Mouse (Mus musculus) stomach, embryonic 16.5 days (tissue): ENCODE data around the gene Ifnar2. TPM values are rescaled to one million over a fixed set of nuclear protein-coding genes. Genes with fewer than 3 reads are reported as not detected.

Source experiments
- ATAC-seq: fragments of 200-750 bp; cut with Nextera tagmentation; 2 replicates; pipeline ENCODE4 v1.8.0; 2017; ENCODE audit warnings: moderate number of reproducible peaks, moderate TSS enrichment; ENCODE audit not compliant: insufficient read depth, low FRiP score
- H3K27ac ChIP-seq: fragments of 300-500 bp; sonication (generic); 2 replicates; pipeline ENCODE4 v1.5.1; 2014; ENCODE audit warnings: low read length
- H3K27me3 ChIP-seq: fragments of 300-500 bp; sonication (generic); 2 replicates; pipeline ENCODE4 v1.6.1; 2014; ENCODE audit warnings: low read length, control low read depth, mixed read lengths; ENCODE audit not compliant: control insufficient read depth, insufficient read depth
- H3K36me3 ChIP-seq: fragments of 300-500 bp; sonication (generic); 2 replicates; pipeline ENCODE4 v1.6.1; 2014; ENCODE audit warnings: low read length; ENCODE audit not compliant: control insufficient read depth, insufficient read depth
- H3K4me1 ChIP-seq: fragments of 300-500 bp; sonication (generic); 2 replicates; pipeline ENCODE4 v1.6.1; 2014; ENCODE audit warnings: low read length, control low read depth, mixed read lengths; ENCODE audit not compliant: control insufficient read depth, insufficient read depth
- H3K4me2 ChIP-seq: fragments of 300-500 bp; sonication (generic); 2 replicates; pipeline ENCODE4 v1.6.1; 2014; ENCODE audit warnings: low read depth, low read length, mixed read lengths
- H3K4me3 ChIP-seq: fragments of 300-500 bp; sonication (generic); replicated peaks from 2 replicates; pipeline ENCODE4 v1.5.1; 2014; ENCODE audit warnings: mild to moderate bottlenecking, low read length
- H3K9ac ChIP-seq: fragments of 300-500 bp; sonication (generic); 2 replicates; pipeline ENCODE4 v1.6.1; 2014; ENCODE audit warnings: low read length
- H3K9me3 ChIP-seq: fragments of 300-500 bp; sonication (generic); replicated peaks from 2 replicates; pipeline ENCODE4 v1.6.1; 2016; ENCODE audit warnings: low read length, control low read depth; ENCODE audit not compliant: control insufficient read depth
- WGBS: fragments of 180-500 bp; shearing (Covaris S2); extraction: QIAGEN DNeasy Blood & Tissue Kit; methylation state at CpG from one replicate; pipeline ENCODE4 v1.1.7; 2014; 5-methylcytosine and 5-hydroxymethylcytosine counted together
- polyA plus RNA-seq: library from polyadenylated mRNA; unstranded; fragments of >200 nt; fragmentation: Nextera tagmentation; extraction: Ambion mirVana; gene quantifications from 2 replicates; pipeline ENCODE4 v1.2.1, GENCODE M21; 2015

Gene Ifnar2
- polyA plus RNA-seq, 1 experiment from 2014 or later = 51.3 TPM

DNA sequence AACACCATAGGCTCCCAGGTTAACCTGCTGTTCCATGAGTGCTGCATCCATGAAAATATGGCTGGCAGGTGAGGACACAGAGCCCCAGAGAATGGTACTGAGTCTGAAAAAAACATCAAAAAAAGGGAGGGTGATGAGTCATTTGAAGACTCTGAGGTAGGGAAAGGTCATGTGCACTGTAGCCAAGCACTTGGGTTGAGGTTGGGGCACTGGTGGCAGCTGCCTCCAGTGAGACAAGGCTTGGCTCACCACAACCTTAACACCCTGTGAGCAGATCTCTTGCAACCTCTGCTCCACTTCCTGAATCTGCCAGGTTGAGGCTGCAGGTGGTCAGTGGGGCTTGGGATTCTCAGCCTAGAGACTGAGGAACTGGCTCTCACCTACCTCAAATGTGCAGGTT is 6.0 kb upstream of the Ifnar2 start:
- no peaks in the 10 kb centered on the region for H3K36me3 ChIP-seq
- no peak overlapping the region for H3K4me2 ChIP-seq
- ATAC-seq = no peak
- no peak overlapping the region for H3K4me3 ChIP-seq
- no peak overlapping the region for H3K9ac ChIP-seq
- no peaks in the 10 kb centered on the region for H3K9me3 ChIP-seq
- no peaks in the 10 kb centered on the region for H3K27me3 ChIP-seq
- peak overlapping the region; percentile 26; the same call in 1 of the 2 replicates for H3K27ac ChIP-seq
- H3K4me1 ChIP-seq = peaks cover 22% of the 10 kb centered on the region

DNA sequence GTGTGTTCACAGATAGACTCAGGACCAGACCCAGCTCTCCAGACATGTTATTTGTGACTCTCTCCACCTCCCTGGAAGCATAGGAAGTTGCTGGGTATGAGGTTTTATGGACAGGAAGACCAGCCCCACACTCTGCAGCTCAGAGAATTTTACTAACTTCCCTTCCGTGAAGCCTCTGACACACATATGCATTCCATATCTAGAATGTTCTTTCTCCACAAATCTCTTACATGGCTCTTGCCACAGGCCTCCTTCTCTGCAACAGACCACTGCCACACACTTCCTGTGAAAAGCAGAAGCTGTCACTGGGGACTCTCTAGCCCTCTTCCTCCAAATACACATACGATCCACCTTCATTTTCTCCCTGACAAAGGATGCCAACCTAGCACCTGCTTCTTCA is 5.5 kb upstream of the Ifnar2 start:
- Histone ChIP-seq H3K4me2 (no peak overlapping the region), H3K9me3 (no peaks in the 10 kb centered on the region), H3K4me1 (peaks cover 21% of the 10 kb centered on the region), H3K27ac (peak overlapping the region; percentile 26; the same call in 1 of the 2 replicates), H3K36me3 (no peaks in the 10 kb centered on the region), H3K9ac (no peak overlapping the region), H3K4me3 (no peak overlapping the region), H3K27me3 (no peaks in the 10 kb centered on the region)
- WGBS = 77% methylated on average over 2 of the region's 2 CpGs
- ATAC-seq = no peak

DNA sequence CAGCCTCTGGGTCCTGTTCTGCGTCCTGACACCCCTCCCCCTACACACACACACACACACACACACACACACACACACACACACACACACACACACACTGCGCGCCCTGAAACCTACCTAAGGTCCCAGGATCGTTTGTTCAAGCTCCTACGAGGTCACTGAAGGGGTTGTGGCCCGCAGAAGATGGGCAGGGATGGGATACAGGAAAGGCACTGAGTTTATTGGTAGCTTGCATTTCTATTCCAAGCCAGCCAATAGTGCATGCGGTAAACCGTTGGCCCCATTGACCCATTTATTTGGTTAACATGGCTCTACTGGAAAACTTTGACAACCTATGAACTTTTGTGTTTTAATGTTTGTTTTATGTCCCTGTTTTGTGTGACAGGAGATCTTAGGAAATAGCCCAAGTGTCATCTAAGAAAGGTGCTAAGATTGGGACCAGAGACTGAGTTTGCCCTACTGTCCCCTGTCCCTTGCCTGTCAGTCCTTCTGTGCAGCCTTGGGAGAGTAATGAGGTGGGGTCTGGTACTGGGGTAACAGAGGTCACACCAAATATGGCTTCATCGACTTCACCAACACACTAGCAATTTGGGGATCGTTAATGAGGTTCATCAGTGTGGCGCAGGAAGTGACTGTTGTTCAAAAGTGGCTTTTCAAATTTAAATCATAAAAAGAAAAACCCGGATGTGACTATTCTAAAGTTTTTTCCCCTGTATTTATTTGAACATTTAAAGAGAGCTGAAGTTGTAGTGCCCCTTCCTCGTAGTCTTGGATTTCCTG is 1.1 kb downstream of the Ifnar2 start:
- no peaks in the 10 kb centered on the region for H3K36me3 ChIP-seq
- ATAC-seq = no peak
- WGBS = 32% methylated on average over 13 of the region's 13 CpGs

DNA sequence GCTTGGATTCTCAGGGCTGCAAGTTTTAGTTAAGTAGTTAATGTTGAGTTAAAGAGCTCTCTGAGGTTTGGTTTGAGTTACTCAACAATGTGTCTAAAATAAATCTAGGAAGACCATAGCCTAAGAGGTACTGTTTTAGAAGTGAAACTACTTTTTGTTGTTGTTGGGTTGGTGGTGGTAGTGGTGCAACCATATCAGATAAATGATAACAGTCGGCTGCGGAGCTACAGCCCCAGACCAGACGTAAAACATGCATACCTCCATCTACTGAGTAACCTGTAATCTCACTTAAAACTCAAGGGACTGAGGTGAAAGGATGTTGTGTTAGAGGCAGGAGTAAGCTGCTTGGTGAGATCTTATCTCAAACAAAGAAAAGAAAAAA is 1.7 kb downstream of the Ifnar2 start:
- Histone ChIP-seq H3K4me3 (peak overlapping the region; percentile 86), H3K27me3 (no peaks in the 10 kb centered on the region), H3K9me3 (no peaks in the 10 kb centered on the region), H3K4me1 (peaks cover 21% of the 10 kb centered on the region), H3K9ac (no peak overlapping the region), H3K36me3 (no peaks in the 10 kb centered on the region), H3K4me2 (peak overlapping the region; percentile 73), H3K27ac (no peak overlapping the region)
- ATAC-seq = no peak
- 75% methylated on average over 3 of the region's 3 CpGs for WGBS

More for the DNA sequence above, 1.1 kb downstream of the Ifnar2 start:
- Histone ChIP-seq H3K4me1 (peaks cover 16% of the 10 kb centered on the region), H3K27ac (peak overlapping the region; percentile 94), H3K4me3 (peak overlapping the region; percentile 86), H3K4me2 (peak overlapping the region; percentile 73), H3K9ac (peak overlapping the region; percentile 95), H3K9me3 (no peaks in the 10 kb centered on the region), H3K27me3 (no peaks in the 10 kb centered on the region)

DNA sequence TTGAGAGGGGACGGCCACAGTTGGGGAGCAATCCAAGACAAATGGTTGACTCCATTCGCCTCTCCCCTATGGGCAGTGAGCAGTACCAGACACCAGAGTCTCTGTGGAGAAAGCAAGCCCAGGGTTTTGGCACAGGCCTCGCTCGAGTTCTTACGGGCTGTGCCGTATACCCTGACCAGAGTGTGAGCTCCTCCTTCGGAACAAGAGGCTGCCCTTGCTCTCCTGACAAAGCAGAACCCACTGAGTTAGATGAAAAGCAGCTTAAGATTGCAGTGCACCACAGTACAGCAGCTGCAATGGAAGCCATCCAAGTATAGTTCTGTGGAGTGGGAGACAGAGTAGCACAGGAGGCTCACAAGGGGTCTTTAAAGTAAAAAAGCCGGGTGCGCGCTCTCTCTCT is 4.1 kb downstream of the Ifnar2 start:
- H3K27ac ChIP-seq = peak overlapping the region; percentile 30; the same call in 1 of the 2 replicates
- H3K4me2 ChIP-seq = no peak overlapping the region
- H3K4me3 ChIP-seq = no peak overlapping the region
- no peak for ATAC-seq
- H3K36me3 ChIP-seq = no peaks in the 10 kb centered on the region
- no peaks in the 10 kb centered on the region for H3K27me3 ChIP-seq
- H3K9ac ChIP-seq = no peak overlapping the region; the same call in 1 of the 2 replicates
- WGBS = 82% methylated on average over 10 of the region's 10 CpGs
- H3K4me1 ChIP-seq = peaks cover 22% of the 10 kb centered on the region
- no peaks in the 10 kb centered on the region for H3K9me3 ChIP-seq

DNA sequence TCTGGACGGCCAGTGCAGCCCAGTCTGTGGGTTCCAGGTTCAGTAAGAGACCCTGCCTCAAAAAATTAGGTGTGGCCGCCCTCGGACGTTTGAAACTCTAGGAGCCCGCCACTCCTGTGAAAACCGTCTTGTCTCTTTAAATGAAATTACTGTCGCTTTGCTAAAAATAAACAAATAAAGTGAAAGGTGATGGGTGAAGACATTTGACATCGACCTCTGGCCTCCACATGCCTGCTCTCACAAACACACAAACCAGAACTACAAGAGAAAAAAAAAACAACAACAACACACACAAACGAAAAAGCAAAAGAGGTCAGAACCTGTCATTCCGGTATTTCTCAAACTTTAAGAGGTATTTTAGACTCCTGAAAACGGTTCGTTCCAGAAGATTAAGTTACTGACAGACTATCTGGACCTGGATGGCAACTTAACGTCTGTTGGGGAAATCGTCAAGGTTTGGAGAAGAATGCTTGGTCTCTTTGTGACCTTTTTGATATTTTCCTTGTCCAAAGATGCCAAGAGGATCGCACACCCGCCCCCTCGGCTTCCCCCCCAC is 5.9 kb downstream of the Ifnar2 start:
- peaks cover 17% of the 10 kb centered on the region for H3K4me1 ChIP-seq
- no peak overlapping the region for H3K9ac ChIP-seq
- 46% methylated on average over 17 of the region's 17 CpGs for WGBS
- H3K27ac ChIP-seq = 0 out of 2 replicates have a peak overlapping the region, but pooled peaks have one; percentile 13
- ATAC-seq = no peak
- H3K36me3 ChIP-seq = no peaks in the 10 kb centered on the region
- no peaks in the 10 kb centered on the region for H3K27me3 ChIP-seq
- no peaks in the 10 kb centered on the region for H3K9me3 ChIP-seq
- H3K4me3 ChIP-seq = no peak overlapping the region
- 0 out of 2 replicates have a peak overlapping the region, but pooled peaks have one; percentile 11 for H3K4me2 ChIP-seq

DNA sequence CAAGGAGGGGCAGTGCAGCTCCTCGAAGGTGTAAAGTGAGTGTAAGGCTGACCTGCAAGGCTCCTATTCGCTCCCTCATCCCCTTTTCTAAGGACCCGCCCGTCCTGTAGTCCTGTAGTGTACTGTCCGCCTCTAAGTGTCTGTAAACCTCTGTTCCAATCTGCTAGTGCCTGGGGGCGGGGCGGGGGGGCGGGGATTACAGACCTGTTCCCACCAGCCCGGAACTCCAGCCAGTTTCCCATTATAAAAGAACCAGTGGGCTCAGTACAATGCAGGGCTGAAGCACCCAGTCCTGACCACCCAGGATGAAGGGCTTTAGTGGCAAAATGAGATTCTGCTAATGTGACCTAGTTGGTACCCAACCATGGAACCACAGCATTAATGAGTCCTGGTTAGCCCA is 6.4 kb downstream of the Ifnar2 start:
- Histone ChIP-seq H3K27ac (peak overlapping the region; percentile 62), H3K4me3 (no peak overlapping the region), H3K4me2 (0 out of 2 replicates have a peak overlapping the region, but pooled peaks have one; percentile 11), H3K36me3 (0 out of 2 replicates have a peak, but pooled peaks cover 2% of the 10 kb centered on the region), H3K4me1 (peaks cover 13% of the 10 kb centered on the region), H3K27me3 (no peaks in the 10 kb centered on the region), H3K9ac (peak overlapping the region; percentile 25; the same call in 1 of the 2 replicates), H3K9me3 (no peaks in the 10 kb centered on the region)
- peak; percentile 49; the same call in 1 of the 2 replicates for ATAC-seq
- WGBS = 28% methylated on average over 9 of the region's 9 CpGs

DNA sequence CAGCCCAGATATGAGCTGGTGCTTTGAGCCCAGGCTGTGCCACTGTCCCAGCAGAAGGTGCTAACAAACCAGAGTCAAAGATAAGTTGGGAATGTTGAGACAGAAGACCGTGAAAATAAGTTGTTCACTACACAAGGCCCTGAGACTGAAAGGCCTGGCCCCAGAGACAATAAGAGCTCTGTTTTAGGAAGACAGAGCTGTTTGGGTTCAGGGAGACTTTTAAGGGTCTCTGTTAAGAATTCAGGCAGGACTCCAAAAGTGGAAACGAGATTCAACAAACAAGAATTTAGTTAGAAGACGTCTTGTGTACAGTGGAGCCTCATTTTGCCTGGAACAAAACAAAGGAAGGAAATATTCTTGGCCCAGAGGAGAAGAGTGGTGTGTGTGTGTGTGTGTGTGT is 6.8 kb downstream of the Ifnar2 start:
- ATAC-seq = 0 out of 2 replicates have a peak, but pooled peaks have one; percentile 12
- Histone ChIP-seq H3K4me3 (no peak overlapping the region), H3K9me3 (no peaks in the 10 kb centered on the region), H3K27me3 (no peaks in the 10 kb centered on the region), H3K9ac (peak overlapping the region; percentile 25; the same call in 1 of the 2 replicates), H3K4me1 (peaks cover 13% of the 10 kb centered on the region), H3K4me2 (no peak overlapping the region), H3K27ac (peak overlapping the region; percentile 62), H3K36me3 (0 out of 2 replicates have a peak, but pooled peaks cover 4% of the 10 kb centered on the region)
- 45% methylated on average over 3 of the region's 3 CpGs for WGBS

DNA sequence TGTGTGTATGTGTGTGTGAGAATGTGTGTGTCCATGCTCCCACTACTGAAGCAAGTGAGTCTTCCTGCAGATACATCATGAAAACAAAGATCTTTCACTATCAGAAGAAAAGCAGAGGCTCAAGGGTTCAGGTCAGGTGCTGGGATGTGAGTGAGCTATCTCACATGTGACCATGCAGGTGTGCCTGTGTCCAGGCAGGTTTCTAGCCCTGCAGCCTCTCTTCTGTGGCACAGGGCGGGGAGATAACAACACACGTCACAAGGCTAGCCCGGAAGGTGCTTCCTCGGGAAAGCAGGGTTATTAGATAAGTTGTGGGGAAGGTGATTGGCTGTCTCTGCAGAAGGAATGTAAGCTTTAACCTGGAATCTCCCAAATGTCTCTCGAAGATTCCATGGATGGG is 7.6 kb downstream of the Ifnar2 start:
- Histone ChIP-seq H3K27me3 (no peaks in the 10 kb centered on the region), H3K9ac (no peak overlapping the region), H3K36me3 (0 out of 2 replicates have a peak, but pooled peaks cover 4% of the 10 kb centered on the region), H3K4me3 (no peak overlapping the region), H3K4me1 (peaks cover 13% of the 10 kb centered on the region), H3K27ac (no peak overlapping the region), H3K9me3 (no peaks in the 10 kb centered on the region), H3K4me2 (no peak overlapping the region)
- ATAC-seq = no peak; the same call in 1 of the 2 replicates
- 67% methylated on average over 5 of the region's 5 CpGs for WGBS
